Mouse (Mus musculus) neural tube, embryonic 11.5 days (tissue): Measurements from ENCODE around the gene Pde6b. TPM values are rescaled to one million over a fixed set of nuclear protein-coding genes. Genes with fewer than 3 reads are reported as not detected.

Source experiments
- ATAC-seq: fragments of 200-750 bp; cut with Nextera tagmentation; 2 replicates; pipeline ENCODE4 v1.8.0; 2017; ENCODE audit warnings: moderate number of reproducible peaks, mild to moderate bottlenecking, moderate TSS enrichment, moderate library complexity; ENCODE audit not compliant: insufficient read depth, low FRiP score, low TSS enrichment
- DNase-seq: peaks from one replicate; pipeline ENCODE4 v3.0.0-alpha.2; 2015; ENCODE audit warnings: low spot score
- H3K27ac ChIP-seq: fragments of 300-500 bp; sonication (generic); 2 replicates; pipeline ENCODE4 v1.5.1; 2014; ENCODE audit warnings: low read depth, mild to moderate bottlenecking, low read length
- H3K27me3 ChIP-seq: fragments of 300-500 bp; sonication (generic); 2 replicates; pipeline ENCODE4 v1.6.1; 2014; ENCODE audit warnings: mild to moderate bottlenecking, low read length, mixed read lengths; ENCODE audit not compliant: control insufficient read depth, insufficient read depth
- H3K36me3 ChIP-seq: fragments of 300-500 bp; sonication (generic); 2 replicates; pipeline ENCODE4 v1.6.1; 2014; ENCODE audit warnings: mild to moderate bottlenecking, low read length, moderate library complexity, mixed read lengths; ENCODE audit not compliant: control insufficient read depth, insufficient read depth
- H3K4me1 ChIP-seq: fragments of 300-500 bp; sonication (generic); 2 replicates; pipeline ENCODE4 v1.6.1; 2014; ENCODE audit warnings: low read length, mixed read lengths; ENCODE audit not compliant: control insufficient read depth, insufficient read depth
- H3K4me2 ChIP-seq: fragments of 300-500 bp; sonication (generic); 2 replicates; pipeline ENCODE4 v1.6.1; 2014; ENCODE audit warnings: low read depth, mild to moderate bottlenecking, moderate library complexity
- H3K4me3 ChIP-seq: fragments of 300-500 bp; sonication (generic); 2 replicates; pipeline ENCODE4 v1.5.1; 2014; ENCODE audit warnings: low read depth, low read length
- H3K9ac ChIP-seq: fragments of 300-500 bp; sonication (generic); 2 replicates; pipeline ENCODE4 v1.6.1; 2014; ENCODE audit warnings: mild to moderate bottlenecking, low read length
- H3K9me3 ChIP-seq: fragments of 300-500 bp; sonication (generic); 2 replicates; pipeline ENCODE4 v1.6.1; 2016; ENCODE audit warnings: low read length; ENCODE audit not compliant: control insufficient read depth
- WGBS: fragments of 180-500 bp; shearing (Covaris S2); extraction: QIAGEN DNeasy Blood & Tissue Kit; methylation state at CpG from one replicate; pipeline ENCODE4 v1.1.7; 2014; 5-methylcytosine and 5-hydroxymethylcytosine counted together
- polyA plus RNA-seq: library from polyadenylated mRNA; unstranded; fragments of >200 nt; fragmentation: Nextera tagmentation; extraction: Ambion mirVana; gene quantifications from 2 replicates; pipeline ENCODE4 v1.2.1, GENCODE M21; 2014

The Pde6b gene
- polyA plus RNA-seq, 1 experiment from 2014 or later: 0.19 TPM

DNA sequence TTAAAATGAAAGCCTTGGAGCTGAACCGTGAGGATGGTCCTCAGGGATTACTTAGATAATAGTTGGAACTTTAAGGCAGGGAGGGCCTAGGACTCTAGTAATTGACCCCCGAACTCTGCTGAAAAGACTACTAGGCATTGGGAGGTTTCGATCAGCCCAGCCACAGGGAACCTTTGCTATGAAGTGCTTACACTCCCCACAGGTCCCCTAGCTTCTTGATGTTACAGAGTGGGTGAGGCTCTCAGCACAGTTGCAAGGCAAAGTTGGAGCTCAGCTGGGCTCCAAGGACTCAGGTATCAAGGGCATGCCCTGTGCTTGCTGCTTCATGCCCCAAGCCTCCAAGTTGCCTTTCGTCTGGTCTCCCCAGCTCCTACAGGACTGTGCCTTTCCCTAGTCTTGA lies 74.3 kb downstream of the Pde6b start:
- peak overlapping the region; percentile 80 for H3K4me2 ChIP-seq
- WGBS: 65% methylated on average over 4 of the region's 4 CpGs
- H3K9me3 ChIP-seq: no peaks in the 10 kb centered on the region
- no peaks in the 10 kb centered on the region for H3K36me3 ChIP-seq
- H3K27ac ChIP-seq: no peak overlapping the region
- peaks cover 25% of the 10 kb centered on the region for H3K4me1 ChIP-seq
- ATAC-seq (no peak), DNase-seq (no peak)
- H3K27me3 ChIP-seq: no peaks in the 10 kb centered on the region
- peak overlapping the region; percentile 84 for H3K4me3 ChIP-seq
- H3K9ac ChIP-seq: peak overlapping the region; percentile 99

DNA sequence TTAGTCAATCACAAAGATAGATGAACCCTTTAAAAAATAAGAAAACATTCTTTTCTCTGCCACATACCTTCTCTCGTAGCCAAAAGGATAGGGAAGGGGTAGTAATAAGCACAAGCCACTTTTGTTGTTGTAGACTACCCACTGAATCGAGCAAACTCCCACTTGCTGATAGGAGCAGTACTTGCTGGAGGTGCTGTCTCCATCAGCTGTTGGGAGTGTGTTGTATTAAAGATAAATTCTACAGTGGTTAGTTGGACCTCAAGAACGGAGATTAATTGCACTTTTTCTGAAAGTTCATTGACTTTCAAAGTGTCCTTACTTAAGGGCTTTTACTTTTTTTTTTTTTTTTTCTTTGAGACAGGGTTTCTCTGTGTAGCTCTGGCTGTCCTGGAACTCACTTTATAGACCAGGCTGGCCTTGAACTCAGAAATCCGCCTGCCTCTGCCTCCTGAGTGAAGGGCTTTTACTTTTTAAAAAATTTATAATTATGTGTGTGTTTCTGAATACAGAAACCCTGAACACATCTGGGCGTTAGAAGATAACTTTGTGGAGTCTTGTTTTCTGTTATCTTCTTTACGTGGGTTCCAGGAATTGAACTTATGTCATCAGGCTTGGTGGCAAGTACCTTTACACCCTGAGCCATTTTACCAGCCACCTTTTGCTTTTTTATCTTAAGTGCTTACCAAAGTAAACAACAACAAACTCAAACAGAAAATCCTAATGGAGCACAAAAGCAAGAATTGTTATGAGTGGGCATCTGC lies 77.1 kb downstream of the Pde6b start:
- Histone ChIP-seq H3K9ac (no peak overlapping the region), H3K27ac (no peak overlapping the region), H3K4me3 (no peak overlapping the region), H3K4me1 (peaks cover 25% of the 10 kb centered on the region), H3K36me3 (no peaks in the 10 kb centered on the region), H3K9me3 (no peaks in the 10 kb centered on the region), H3K4me2 (no peak overlapping the region), H3K27me3 (no peaks in the 10 kb centered on the region)
- 94% methylated on average over 6 of the region's 6 CpGs for WGBS
- no peak for ATAC-seq
- no peak for DNase-seq

DNA sequence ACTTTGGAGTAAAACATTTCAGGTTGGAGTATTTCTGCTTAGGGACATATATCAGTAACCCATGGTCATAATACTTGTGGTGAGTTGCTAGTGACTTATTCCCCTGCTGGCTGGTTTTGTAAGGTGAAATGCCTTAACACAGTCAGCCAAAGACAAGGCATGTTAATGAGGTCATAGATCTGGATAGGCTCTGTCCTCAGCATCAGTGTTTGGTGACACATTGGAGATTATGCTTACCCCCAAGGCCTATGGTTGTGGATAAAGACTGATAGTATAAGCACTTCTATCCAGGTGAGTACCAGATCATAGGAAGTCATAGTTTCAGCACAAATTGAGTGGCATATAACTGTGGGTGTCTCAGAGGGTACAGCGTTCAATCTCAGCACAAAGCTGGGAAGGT lies 78.5 kb downstream of the Pde6b start:
- no peak overlapping the region for H3K9ac ChIP-seq
- H3K36me3 ChIP-seq: no peaks in the 10 kb centered on the region
- H3K9me3 ChIP-seq: no peaks in the 10 kb centered on the region
- DNase-seq (no peak), ATAC-seq (no peak)
- H3K4me1 ChIP-seq: peaks cover 22% of the 10 kb centered on the region
- no peak overlapping the region for H3K4me2 ChIP-seq
- H3K27me3 ChIP-seq: no peaks in the 10 kb centered on the region
- 96% methylated on average over 1 of the region's 1 CpGs for WGBS
- no peak overlapping the region for H3K4me3 ChIP-seq
- no peak overlapping the region for H3K27ac ChIP-seq

DNA sequence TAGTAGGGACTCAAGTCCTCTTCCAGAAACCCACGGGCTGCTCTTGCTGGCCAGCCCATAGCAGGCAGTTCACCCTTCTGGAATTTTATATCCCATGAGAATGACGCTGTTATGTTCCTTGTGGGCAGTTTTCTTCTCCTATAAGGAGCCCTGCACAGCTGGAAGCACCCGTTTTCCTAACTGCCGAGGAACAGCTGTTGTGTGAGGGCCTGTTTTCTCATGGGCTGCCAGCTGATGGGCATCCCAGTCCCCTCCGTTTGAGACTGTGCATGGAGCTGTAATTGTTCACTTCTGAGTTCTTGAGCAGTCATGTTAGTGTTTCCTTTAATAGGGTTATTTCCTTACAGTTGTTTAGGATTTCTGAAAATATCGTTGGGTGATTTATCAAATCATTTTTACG lies 81.4 kb downstream of the Pde6b start:
- ATAC-seq: no peak
- H3K4me3 ChIP-seq: no peak overlapping the region
- no peak overlapping the region for H3K9ac ChIP-seq
- H3K9me3 ChIP-seq: no peaks in the 10 kb centered on the region
- no peak for DNase-seq
- H3K4me2 ChIP-seq: no peak overlapping the region
- H3K36me3 ChIP-seq: peaks cover 4% of the 10 kb centered on the region; the same call in 1 of the 2 replicates
- no peaks in the 10 kb centered on the region for H3K4me1 ChIP-seq
- H3K27ac ChIP-seq: no peak overlapping the region
- 67% methylated on average over 7 of the region's 7 CpGs for WGBS
- H3K27me3 ChIP-seq: no peaks in the 10 kb centered on the region

DNA sequence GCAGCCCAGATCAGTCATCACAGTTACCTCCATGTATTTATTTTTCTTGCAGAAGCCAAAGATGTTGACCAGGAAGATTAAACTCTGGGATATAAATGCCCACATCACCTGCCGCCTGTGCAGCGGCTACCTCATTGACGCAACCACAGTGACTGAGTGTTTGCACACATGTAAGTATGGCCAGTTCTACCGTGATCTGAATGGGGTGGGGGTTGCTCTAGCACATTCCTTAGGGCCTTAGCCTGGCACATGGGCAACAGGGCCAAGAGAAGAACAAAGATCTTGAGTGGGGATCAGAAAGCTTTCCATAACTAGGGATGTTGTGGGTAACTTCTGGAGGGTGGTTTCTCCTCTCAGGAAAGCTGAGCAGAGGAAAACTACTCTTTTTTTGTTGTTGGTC lies 85.5 kb downstream of the Pde6b start:
- Histone ChIP-seq H3K4me1 (no peaks in the 10 kb centered on the region), H3K4me2 (no peak overlapping the region), H3K9me3 (no peaks in the 10 kb centered on the region), H3K27me3 (no peaks in the 10 kb centered on the region), H3K36me3 (peaks cover 14% of the 10 kb centered on the region), H3K27ac (no peak overlapping the region), H3K9ac (no peak overlapping the region), H3K4me3 (no peak overlapping the region)
- DNase-seq: no peak
- no peak for ATAC-seq
- WGBS: 85% methylated on average over 4 of the region's 4 CpGs

DNA sequence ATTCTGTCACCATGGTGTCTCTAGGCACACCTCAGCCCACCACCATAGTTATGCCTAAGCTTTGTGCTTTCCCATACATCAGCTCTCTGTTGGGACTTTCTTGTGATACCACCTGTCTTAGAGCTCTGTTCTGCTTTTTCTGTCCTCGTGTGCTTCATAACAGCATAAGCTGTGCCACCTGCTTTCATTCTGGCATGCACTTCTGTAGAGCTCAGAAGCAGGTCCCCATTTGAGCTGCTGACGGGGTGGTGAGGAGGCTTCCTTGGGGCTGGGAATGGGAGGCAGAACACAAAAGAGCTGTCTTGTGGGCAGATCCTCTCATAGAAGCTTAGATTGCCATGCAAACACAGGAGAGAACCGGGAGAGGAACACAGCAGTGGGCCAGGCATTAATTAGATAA lies 87.8 kb downstream of the Pde6b start:
- Histone ChIP-seq H3K4me3 (no peak overlapping the region), H3K9ac (no peak overlapping the region), H3K27ac (no peak overlapping the region), H3K4me2 (no peak overlapping the region), H3K9me3 (no peaks in the 10 kb centered on the region), H3K27me3 (no peaks in the 10 kb centered on the region), H3K4me1 (no peaks in the 10 kb centered on the region), H3K36me3 (peaks cover 14% of the 10 kb centered on the region)
- DNase-seq (no peak), ATAC-seq (no peak)
- WGBS: 95% methylated on average over 3 of the region's 3 CpGs

Other genes starting within 250 kb of the Pde6b start
- gene Dr1, start 119.5 kb upstream of the Pde6b start, polyA plus RNA-seq: 55.4 and 60.0 TPM in 2 replicates
- gene Pigg, start 75.8 kb upstream of the Pde6b start, polyA plus RNA-seq: 2.5 and 3.6 TPM in 2 replicates
- gene Gm42517, start 20.5 kb upstream of the Pde6b start, polyA plus RNA-seq: 0.26 and 0.28 TPM in 2 replicates
- gene Atp5k, start 46.1 kb downstream of the Pde6b start, polyA plus RNA-seq: 386 and 414 TPM in 2 replicates
- gene Mfsd7a, start 60.5 kb downstream of the Pde6b start, polyA plus RNA-seq: not detected in 2 replicates
- 35.2 and 36.2 TPM in 2 replicates for gene Pcgf3, start 72.8 kb downstream of the Pde6b start, polyA plus RNA-seq
- 16.9 and 17.4 TPM in 2 replicates for gene Cplx1, start 161.6 kb downstream of the Pde6b start, polyA plus RNA-seq
- gene Gak, start 241.4 kb downstream of the Pde6b start, polyA plus RNA-seq: 53.4 and 53.5 TPM in 2 replicates
- 17.7 and 20.7 TPM in 2 replicates for gene Tmem175, start 241.4 kb downstream of the Pde6b start, polyA plus RNA-seq